ENCODE assay signal across 29 mouse cellular contexts in genomic region chr11:117151461-117151860, GRCm38 (mm10).
"Had no signal": no experiment of that assay in that cellular context is flagged by ENCODE, and none has a peak within 500 bp of the region (broad histone marks: within the 10 kb centered on the region; RNA-seq: fewer than 3 reads in every experiment).

No protein-coding gene starts in this region.

- H3K9ac ChIP-seq: limb, embryonic 12.5 days; limb, embryonic 13.5 days; limb, embryonic 15.5 days; liver, embryonic 12.5 days; liver, embryonic 13.5 days; liver, embryonic 14.5 days; liver, embryonic 15.5 days; liver, postnatal 0 days; lung, embryonic 14.5 days; lung, embryonic 15.5 days; midbrain, embryonic 12.5 days; midbrain, embryonic 13.5 days; midbrain, embryonic 15.5 days had no signal

- DNase-seq: left cerebral cortex, postnatal 4 days; liver; liver, embryonic 13.5 days; liver, postnatal 0 days; lung, adult 18-20 months; lung, adult 2 months; lung, embryonic 14.5 days; lung, postnatal 10 days; lung, postnatal 14 days; lung, postnatal 36 days; lung, postnatal 4 days; midbrain, embryonic 14.5 days had no signal

- H3K27ac ChIP-seq: limb, embryonic 10.5 days; limb, embryonic 12.5 days; limb, embryonic 13.5 days; limb, embryonic 15.5 days; liver, embryonic 12.5 days; liver, embryonic 13.5 days; liver, embryonic 14.5 days; liver, embryonic 15.5 days; lung, embryonic 15.5 days; macrophage; midbrain, embryonic 10.5 days; midbrain, embryonic 12.5 days; midbrain, embryonic 13.5 days; midbrain, embryonic 15.5 days had no signal

- H3K27me3 ChIP-seq: limb, embryonic 12.5 days; limb, embryonic 13.5 days; limb, embryonic 15.5 days; liver, embryonic 12.5 days; liver, embryonic 13.5 days; liver, embryonic 15.5 days; lung, embryonic 15.5 days; megakaryocyte, embryonic 14.5 days; midbrain, embryonic 12.5 days; midbrain, embryonic 13.5 days; midbrain, embryonic 15.5 days had no signal

- H3K4me2 ChIP-seq: limb, embryonic 12.5 days; limb, embryonic 13.5 days; limb, embryonic 15.5 days; liver, embryonic 11.5 days; liver, embryonic 12.5 days; liver, embryonic 13.5 days; liver, embryonic 15.5 days; lung, embryonic 14.5 days; lung, embryonic 15.5 days; midbrain, embryonic 11.5 days; midbrain, embryonic 12.5 days; midbrain, embryonic 13.5 days; midbrain, embryonic 15.5 days had no signal

- H3K4me3 ChIP-seq: limb, embryonic 10.5 days; limb, embryonic 12.5 days; limb, embryonic 13.5 days; limb, embryonic 15.5 days; liver, embryonic 12.5 days; liver, embryonic 13.5 days; liver, embryonic 15.5 days; lung, embryonic 15.5 days; megakaryocyte, embryonic 14.5 days; midbrain, embryonic 10.5 days; midbrain, embryonic 12.5 days; midbrain, embryonic 13.5 days; midbrain, embryonic 15.5 days; myocyte had no signal

- H3K9me3 ChIP-seq: limb, embryonic 10.5 days; limb, embryonic 12.5 days; limb, embryonic 13.5 days; limb, embryonic 15.5 days; liver, embryonic 12.5 days; liver, embryonic 13.5 days; liver, embryonic 15.5 days; lung, embryonic 15.5 days; megakaryocyte, embryonic 14.5 days; midbrain, embryonic 10.5 days; midbrain, embryonic 12.5 days; midbrain, embryonic 13.5 days; midbrain, embryonic 15.5 days had no signal

- H3K4me1 ChIP-seq: midbrain, embryonic 15.5 days had no signal
